Mouse (Mus musculus): ENCODE data around the gene Pip5k1a. TPM values are rescaled to one million over a fixed set of nuclear protein-coding genes. Genes with fewer than 3 reads are reported as not detected.

Pip5k1a gene
- 16.9 and 22.8 TPM in 2 replicates for polyA plus RNA-seq (2014; fragmentation: Nextera tagmentation; extraction: Ambion mirVana)

GRCm38 (mm10) chr3:95106338-95107117 lies at the start of gene Pip5k1a:
TSS of gene Pip5k1a (minus strand) at chr3:95106930.
- H3K27ac ChIP-seq (ENCODE audit: low read depth, low read length): peak within 1 kb of the TSS; percentile 68
- peak within 1 kb of the TSS; percentile 89 for H3K9ac ChIP-seq (ENCODE audit: low read depth, low read length)
- H3K27me3 ChIP-seq (ENCODE audit: control insufficient read depth, insufficient read depth, low read length): no peaks in the 10 kb centered on the region
- H3K9me3 ChIP-seq (ENCODE audit: control insufficient read depth, low read length): no peaks in the 10 kb centered on the region
- peak within 1 kb of the TSS; percentile 98 for H3K4me3 ChIP-seq (ENCODE audit: low read length)
- peaks cover 8% of the 10 kb centered on the region for H3K4me1 ChIP-seq (ENCODE audit: control insufficient read depth, insufficient read depth, low read length)
- ATAC-seq (ENCODE audit: low FRiP score, low TSS enrichment): peak; percentile 91
- under 1% methylated on average over 51 of the region's 51 CpGs for WGBS
- H3K36me3 ChIP-seq (ENCODE audit: control insufficient read depth, insufficient read depth, low read length): peaks cover 3% of the 10 kb centered on the region; the same call in 1 of the 2 replicates
- H3K4me2 ChIP-seq (replicated peaks; ENCODE audit: low read depth, low read length): peak within 1 kb of the TSS; percentile 77

DNA sequence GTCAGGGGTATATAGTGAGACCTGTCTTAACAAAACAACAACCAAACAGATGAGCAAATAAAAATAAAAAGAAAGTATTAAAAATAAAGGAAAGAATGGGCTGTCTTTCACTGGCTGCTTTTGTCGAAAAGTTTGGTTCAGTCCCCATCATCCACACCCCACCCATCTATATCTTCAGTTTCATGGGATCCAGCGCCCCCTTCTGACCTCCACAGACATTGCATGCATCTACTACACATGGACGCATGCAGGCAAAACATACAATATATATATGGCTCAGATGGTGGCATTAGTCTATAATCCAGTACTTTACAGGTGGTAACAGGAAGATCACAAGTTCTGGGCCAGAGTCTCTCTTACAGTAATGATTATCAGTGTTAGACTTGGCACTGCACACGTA lies 47.1 kb upstream of the Pip5k1a start:
- Histone ChIP-seq H3K4me1 (ENCODE audit: control insufficient read depth, insufficient read depth, low read length) (no peaks in the 10 kb centered on the region), H3K4me2 (replicated peaks; ENCODE audit: low read depth, low read length) (no peak overlapping the region), H3K27ac (ENCODE audit: low read depth, low read length) (no peak overlapping the region), H3K36me3 (ENCODE audit: control insufficient read depth, insufficient read depth, low read length) (no peaks in the 10 kb centered on the region), H3K4me3 (ENCODE audit: low read length) (no peak overlapping the region), H3K27me3 (ENCODE audit: control insufficient read depth, insufficient read depth, low read length) (no peaks in the 10 kb centered on the region), H3K9me3 (ENCODE audit: control insufficient read depth, low read length) (no peaks in the 10 kb centered on the region), H3K9ac (ENCODE audit: low read depth, low read length) (no peak overlapping the region)
- ATAC-seq (ENCODE audit: low FRiP score, low TSS enrichment): no peak
- WGBS: 58% methylated on average over 4 of the region's 4 CpGs

- Histone ChIP-seq H3K4me2 (replicated peaks; ENCODE audit: low read depth, low read length) (no peak overlapping the region), H3K36me3 (ENCODE audit: control insufficient read depth, insufficient read depth, low read length) (no peaks in the 10 kb centered on the region), H3K27me3 (ENCODE audit: control insufficient read depth, insufficient read depth, low read length) (no peaks in the 10 kb centered on the region), H3K4me1 (ENCODE audit: control insufficient read depth, insufficient read depth, low read length) (no peaks in the 10 kb centered on the region), H3K9ac (ENCODE audit: low read depth, low read length) (no peak overlapping the region), H3K9me3 (ENCODE audit: control insufficient read depth, low read length) (no peaks in the 10 kb centered on the region), H3K27ac (ENCODE audit: low read depth, low read length) (no peak overlapping the region), H3K4me3 (ENCODE audit: low read length) (no peak overlapping the region)
- ATAC-seq (ENCODE audit: low FRiP score, low TSS enrichment): no peak
- 46% methylated on average over 3 of the region's 3 CpGs for WGBS
Observed at GRCm38 (mm10) chr3:95147924-95148323, 41.2 kb upstream of the Pip5k1a start.

GRCm38 (mm10) chr3:95142617-95143011 lies 35.9 kb upstream of the Pip5k1a start:
- Histone ChIP-seq H3K27me3 (ENCODE audit: control insufficient read depth, insufficient read depth, low read length) (no peaks in the 10 kb centered on the region), H3K9ac (ENCODE audit: low read depth, low read length) (no peak overlapping the region), H3K9me3 (ENCODE audit: control insufficient read depth, low read length) (no peaks in the 10 kb centered on the region), H3K27ac (ENCODE audit: low read depth, low read length) (no peak overlapping the region), H3K4me2 (replicated peaks; ENCODE audit: low read depth, low read length) (no peak overlapping the region), H3K36me3 (ENCODE audit: control insufficient read depth, insufficient read depth, low read length) (no peaks in the 10 kb centered on the region; the same call in 1 of the 2 replicates), H3K4me1 (ENCODE audit: control insufficient read depth, insufficient read depth, low read length) (no peaks in the 10 kb centered on the region), H3K4me3 (ENCODE audit: low read length) (no peak overlapping the region)
- 10% methylated on average over 5 of the region's 5 CpGs for WGBS
- ATAC-seq (ENCODE audit: low FRiP score, low TSS enrichment): peak; percentile 68

- no peak within 1 kb of the TSS for H3K9ac ChIP-seq (ENCODE audit: low read depth, low read length)
- no peaks in the 10 kb centered on the region for H3K9me3 ChIP-seq (ENCODE audit: control insufficient read depth, low read length)
- no peak within 1 kb of the TSS for H3K27ac ChIP-seq (ENCODE audit: low read depth, low read length)
- no peaks in the 10 kb centered on the region for H3K27me3 ChIP-seq (ENCODE audit: control insufficient read depth, insufficient read depth, low read length)
- ATAC-seq (ENCODE audit: low FRiP score, low TSS enrichment): no peak
- WGBS: 82% methylated on average over 10 of the region's 10 CpGs
- H3K4me1 ChIP-seq (ENCODE audit: control insufficient read depth, insufficient read depth, low read length): no peaks in the 10 kb centered on the region
- no peaks in the 10 kb centered on the region; the same call in 1 of the 2 replicates for H3K36me3 ChIP-seq (ENCODE audit: control insufficient read depth, insufficient read depth, low read length)
- H3K4me2 ChIP-seq (replicated peaks; ENCODE audit: low read depth, low read length): no peak within 1 kb of the TSS
- H3K4me3 ChIP-seq (ENCODE audit: low read length): no peak within 1 kb of the TSS
Observed at GRCm38 (mm10) chr3:95141952-95142616, 35.4 kb upstream of the Pip5k1a start, which contains the start of gene Tnfaip8l2. TSS of gene Tnfaip8l2 (minus strand) at chr3:95142360.

GRCm38 (mm10) chr3:95141474-95141873 lies 34.7 kb upstream of the Pip5k1a start:
- WGBS: 94% methylated on average over 9 of the region's 9 CpGs
- Histone ChIP-seq H3K4me2 (replicated peaks; ENCODE audit: low read depth, low read length) (no peak overlapping the region), H3K36me3 (ENCODE audit: control insufficient read depth, insufficient read depth, low read length) (no peaks in the 10 kb centered on the region; the same call in 1 of the 2 replicates), H3K27me3 (ENCODE audit: control insufficient read depth, insufficient read depth, low read length) (no peaks in the 10 kb centered on the region), H3K4me3 (ENCODE audit: low read length) (no peak overlapping the region), H3K9me3 (ENCODE audit: control insufficient read depth, low read length) (no peaks in the 10 kb centered on the region), H3K9ac (ENCODE audit: low read depth, low read length) (no peak overlapping the region), H3K27ac (ENCODE audit: low read depth, low read length) (no peak overlapping the region), H3K4me1 (ENCODE audit: control insufficient read depth, insufficient read depth, low read length) (no peaks in the 10 kb centered on the region)
- no peak for ATAC-seq (ENCODE audit: low FRiP score, low TSS enrichment)

DNA sequence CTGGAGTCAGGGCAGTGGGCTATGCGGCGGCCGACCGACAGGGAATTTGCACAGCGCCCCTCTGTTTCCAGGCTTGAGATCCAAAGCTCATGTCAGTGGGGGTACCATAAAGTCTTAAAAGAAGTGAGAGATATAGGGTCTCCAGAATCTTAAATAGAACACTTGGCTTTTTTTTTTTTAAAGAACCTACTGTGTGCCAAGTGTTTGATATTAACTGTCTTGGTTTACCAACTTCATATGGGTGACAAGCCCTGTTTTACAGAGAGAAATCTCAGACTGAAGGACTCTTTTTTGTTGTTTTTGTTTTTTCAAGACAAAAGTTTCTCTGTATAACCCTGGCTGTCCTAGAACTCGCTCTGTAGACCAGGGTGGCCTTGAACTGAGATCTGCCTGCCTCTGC lies 34.1 kb upstream of the Pip5k1a start:
- no peaks in the 10 kb centered on the region for H3K4me1 ChIP-seq (ENCODE audit: control insufficient read depth, insufficient read depth, low read length)
- H3K9ac ChIP-seq (ENCODE audit: low read depth, low read length): no peak overlapping the region
- H3K4me2 ChIP-seq (replicated peaks; ENCODE audit: low read depth, low read length): no peak overlapping the region
- no peaks in the 10 kb centered on the region for H3K9me3 ChIP-seq (ENCODE audit: control insufficient read depth, low read length)
- no peaks in the 10 kb centered on the region for H3K27me3 ChIP-seq (ENCODE audit: control insufficient read depth, insufficient read depth, low read length)
- H3K36me3 ChIP-seq (ENCODE audit: control insufficient read depth, insufficient read depth, low read length): no peaks in the 10 kb centered on the region; the same call in 1 of the 2 replicates
- WGBS: 89% methylated on average over 6 of the region's 6 CpGs
- ATAC-seq (ENCODE audit: low FRiP score, low TSS enrichment): no peak
- H3K4me3 ChIP-seq (ENCODE audit: low read length): no peak overlapping the region
- no peak overlapping the region for H3K27ac ChIP-seq (ENCODE audit: low read depth, low read length)

GRCm38 (mm10) chr3:95140289-95140595 lies 33.5 kb upstream of the Pip5k1a start:
- Histone ChIP-seq H3K36me3 (ENCODE audit: control insufficient read depth, insufficient read depth, low read length) (no peaks in the 10 kb centered on the region; the same call in 1 of the 2 replicates), H3K27ac (ENCODE audit: low read depth, low read length) (no peak overlapping the region), H3K27me3 (ENCODE audit: control insufficient read depth, insufficient read depth, low read length) (no peaks in the 10 kb centered on the region), H3K4me1 (ENCODE audit: control insufficient read depth, insufficient read depth, low read length) (0 out of 2 replicates have a peak, but pooled peaks cover 4% of the 10 kb centered on the region), H3K4me3 (ENCODE audit: low read length) (no peak overlapping the region), H3K4me2 (replicated peaks; ENCODE audit: low read depth, low read length) (no peak overlapping the region), H3K9me3 (ENCODE audit: control insufficient read depth, low read length) (no peaks in the 10 kb centered on the region), H3K9ac (ENCODE audit: low read depth, low read length) (no peak overlapping the region)
- no peak for ATAC-seq (ENCODE audit: low FRiP score, low TSS enrichment)
- WGBS: 63% methylated on average over 18 of the region's 18 CpGs

Data from kidney, embryonic 14.5 days (tissue).